Mouse (Mus musculus): ENCODE measurements around the gene Asrgl1. TPM values are rescaled to one million over a fixed set of nuclear protein-coding genes. Genes with fewer than 3 reads are reported as not detected.
A peak's percentile ranks its signal among the peaks of the same experiment; 100 is the strongest.
"Not testable (repeated sequence)": the region's sequence is repeated elsewhere in the genome, so short reads cannot be mapped to it uniquely, and the experiment has no call there.

The Asrgl1 gene
- polyA plus RNA-seq, 1 experiment from 2014 or later, result 25.7 TPM

GRCm38 (mm10) chr19:9100297-9101061 lies 35.0 kb downstream of the Asrgl1 start:
- H3K27ac ChIP-seq, result no peak overlapping the region
- no peak for ATAC-seq (ENCODE audit: low FRiP score)
- no peaks in the 10 kb centered on the region for H3K4me1 ChIP-seq
- no peaks in the 10 kb centered on the region for H3K9me3 ChIP-seq
- no peaks in the 10 kb centered on the region for H3K27me3 ChIP-seq
- 91% methylated on average over 17 of the region's 17 CpGs for WGBS
- H3K4me2 ChIP-seq, result no peak overlapping the region
- no peak overlapping the region for H3K9ac ChIP-seq
- no peaks in the 10 kb centered on the region for H3K36me3 ChIP-seq (replicated peaks)
- H3K4me3 ChIP-seq (replicated peaks), result no peak overlapping the region

DNA sequence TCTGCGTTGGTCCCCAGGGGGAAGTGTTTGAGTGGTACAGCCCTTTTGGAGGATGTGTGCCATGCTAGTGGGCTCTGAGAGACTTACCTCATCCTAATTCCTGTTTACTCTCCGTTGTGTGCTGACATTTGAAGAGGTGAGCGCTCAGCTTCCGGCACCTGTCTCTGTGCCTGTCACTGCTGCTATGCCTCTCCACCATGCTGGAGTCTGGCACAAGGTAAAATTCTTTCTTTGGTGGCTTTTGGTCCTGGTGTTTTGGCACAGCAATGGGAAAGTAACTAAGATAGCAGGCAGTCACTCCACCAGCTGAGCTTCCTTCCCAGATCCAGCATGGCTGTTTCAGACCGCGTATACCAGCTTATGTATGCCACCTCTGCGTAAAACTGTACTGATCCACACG lies 35.7 kb downstream of the Asrgl1 start:
- H3K36me3 ChIP-seq (replicated peaks), result no peaks in the 10 kb centered on the region
- no peak overlapping the region for H3K4me2 ChIP-seq
- 91% methylated on average over 8 of the region's 8 CpGs for WGBS
- no peaks in the 10 kb centered on the region for H3K4me1 ChIP-seq
- no peak overlapping the region for H3K4me3 ChIP-seq (replicated peaks)
- no peak overlapping the region for H3K27ac ChIP-seq
- H3K9me3 ChIP-seq, result no peaks in the 10 kb centered on the region
- ATAC-seq (ENCODE audit: low FRiP score), result no peak
- H3K9ac ChIP-seq, result no peak overlapping the region
- no peaks in the 10 kb centered on the region for H3K27me3 ChIP-seq

DNA sequence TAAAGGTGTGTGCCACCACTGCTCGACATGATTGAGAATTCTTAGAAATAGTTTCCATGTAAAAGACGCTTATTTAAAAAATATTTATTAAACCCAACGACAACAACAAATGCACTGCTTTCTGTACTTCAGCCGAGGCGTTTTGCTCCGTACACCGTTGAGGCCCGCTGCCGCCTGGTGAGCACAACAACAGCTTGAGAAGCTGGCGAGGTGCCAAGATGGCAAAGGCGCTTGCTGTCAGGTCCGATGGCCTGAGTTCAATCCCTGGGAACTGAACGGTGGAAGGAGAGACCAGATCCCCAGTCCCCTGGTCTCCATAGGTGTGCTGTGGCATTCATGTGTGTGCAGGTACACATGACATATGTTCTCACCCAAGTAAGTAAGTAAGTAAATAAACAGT lies 38.0 kb downstream of the Asrgl1 start:
- no peaks in the 10 kb centered on the region for H3K4me1 ChIP-seq
- no peak for ATAC-seq (ENCODE audit: low FRiP score)
- H3K9ac ChIP-seq, result no peak overlapping the region
- WGBS, result 80% methylated on average over 13 of the region's 13 CpGs
- no peaks in the 10 kb centered on the region for H3K36me3 ChIP-seq (replicated peaks)
- H3K9me3 ChIP-seq, result no peaks in the 10 kb centered on the region
- no peak overlapping the region for H3K4me2 ChIP-seq
- no peak overlapping the region for H3K27ac ChIP-seq
- no peak overlapping the region for H3K4me3 ChIP-seq (replicated peaks)
- no peaks in the 10 kb centered on the region for H3K27me3 ChIP-seq

DNA sequence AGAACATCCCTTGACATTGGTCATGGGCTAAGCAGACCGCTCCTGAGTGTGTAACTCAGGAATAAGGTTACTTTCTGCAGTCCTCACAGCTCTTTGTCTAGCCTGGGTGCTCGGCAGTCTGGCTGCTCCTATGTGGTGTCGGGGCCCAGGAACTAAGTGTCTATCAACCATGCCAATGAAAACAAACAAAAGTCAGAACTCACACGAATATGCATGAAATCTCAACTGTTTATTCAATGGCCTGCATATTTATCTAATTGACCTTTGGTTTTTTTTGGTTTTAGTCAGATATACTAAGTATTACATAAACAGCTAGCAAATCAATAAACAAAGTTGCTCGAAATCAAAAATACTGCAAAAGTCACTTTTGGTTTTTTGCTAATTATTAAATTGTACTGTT lies 40.3 kb downstream of the Asrgl1 start:
- H3K9me3 ChIP-seq, result no peaks in the 10 kb centered on the region
- no peaks in the 10 kb centered on the region for H3K36me3 ChIP-seq (replicated peaks)
- no peak overlapping the region for H3K9ac ChIP-seq
- 73% methylated on average over 5 of the region's 5 CpGs for WGBS
- H3K4me2 ChIP-seq, result no peak overlapping the region
- no peak overlapping the region for H3K27ac ChIP-seq
- no peaks in the 10 kb centered on the region for H3K27me3 ChIP-seq
- H3K4me1 ChIP-seq, result no peaks in the 10 kb centered on the region
- no peak overlapping the region for H3K4me3 ChIP-seq (replicated peaks)
- ATAC-seq (ENCODE audit: low FRiP score), result no peak

DNA sequence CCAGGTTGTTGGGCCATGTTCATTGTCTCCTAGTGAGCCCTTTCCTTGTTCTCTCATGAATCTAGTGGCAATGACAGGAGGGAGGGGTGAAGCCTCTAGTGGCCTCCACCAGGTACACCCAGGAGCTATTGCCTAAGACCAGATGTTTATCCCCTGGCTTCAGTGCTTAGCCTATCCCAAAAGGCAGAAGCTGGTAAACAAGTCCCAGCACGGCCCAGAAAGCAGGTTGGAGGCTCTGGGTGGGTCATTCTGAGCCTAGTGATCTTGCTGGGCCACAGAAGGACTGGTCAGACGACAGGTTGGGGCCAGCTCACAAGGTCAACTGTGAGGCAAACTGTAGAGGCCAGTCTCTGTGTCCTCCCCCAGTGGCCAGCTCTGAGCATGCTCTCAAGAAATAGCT lies 44.7 kb downstream of the Asrgl1 start:
- no peaks in the 10 kb centered on the region for H3K27me3 ChIP-seq
- no peaks in the 10 kb centered on the region for H3K4me1 ChIP-seq
- no peaks in the 10 kb centered on the region for H3K36me3 ChIP-seq (replicated peaks)
- no peak overlapping the region for H3K9ac ChIP-seq
- WGBS, result 64% methylated on average over 2 of the region's 2 CpGs
- H3K27ac ChIP-seq, result no peak overlapping the region
- H3K4me2 ChIP-seq, result no peak overlapping the region
- no peak for ATAC-seq (ENCODE audit: low FRiP score)
- no peaks in the 10 kb centered on the region for H3K9me3 ChIP-seq
- H3K4me3 ChIP-seq (replicated peaks), result no peak overlapping the region

GRCm38 (mm10) chr19:9090191-9090590 lies 45.2 kb downstream of the Asrgl1 start:
- WGBS, result 74% methylated on average over 4 of the region's 4 CpGs
- Histone ChIP-seq H3K9me3 (no peaks in the 10 kb centered on the region), H3K4me1 (no peaks in the 10 kb centered on the region), H3K36me3 (replicated peaks) (no peaks in the 10 kb centered on the region), H3K4me3 (replicated peaks) (no peak overlapping the region), H3K27me3 (no peaks in the 10 kb centered on the region), H3K9ac (no peak overlapping the region), H3K4me2 (no peak overlapping the region), H3K27ac (no peak overlapping the region)
- no peak for ATAC-seq (ENCODE audit: low FRiP score)

DNA sequence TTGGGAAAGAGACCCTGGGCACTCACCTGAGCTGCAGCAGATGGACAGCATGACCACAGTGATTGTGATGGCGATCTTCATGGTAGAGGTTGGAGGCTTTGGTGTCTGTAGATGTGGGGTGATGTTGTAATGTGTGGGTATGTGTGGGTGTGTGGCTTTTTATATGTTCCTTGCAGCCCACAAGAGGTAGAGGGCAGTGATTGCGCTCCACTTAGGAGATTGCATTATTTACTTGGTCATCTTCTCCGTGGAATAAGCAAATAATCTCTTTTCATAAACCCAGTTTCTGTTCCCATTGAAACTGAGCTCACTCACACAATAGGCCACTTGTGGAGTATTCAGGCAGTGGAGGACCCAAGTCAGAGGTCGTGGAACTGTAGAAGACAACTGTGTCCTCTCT lies 47.6 kb downstream of the Asrgl1 start, which contains the start of gene Scgb1a1:
Gene Scgb1a1 (minus strand): TSS at position 138 of the 400 bp plus-strand sequence.
- no peaks in the 10 kb centered on the region for H3K4me1 ChIP-seq
- H3K27me3 ChIP-seq, result peaks cover 3% of the 10 kb centered on the region; the same call in 1 of the 2 replicates
- no peak within 1 kb of the TSS for H3K4me3 ChIP-seq (replicated peaks)
- no peaks in the 10 kb centered on the region for H3K9me3 ChIP-seq
- H3K4me2 ChIP-seq, result no peak within 1 kb of the TSS
- WGBS, result 73% methylated on average over 4 of the region's 4 CpGs
- no peak within 1 kb of the TSS for H3K9ac ChIP-seq
- H3K27ac ChIP-seq, result no peak within 1 kb of the TSS
- H3K36me3 ChIP-seq (replicated peaks), result no peaks in the 10 kb centered on the region
- ATAC-seq (ENCODE audit: low FRiP score), result no peak

DNA sequence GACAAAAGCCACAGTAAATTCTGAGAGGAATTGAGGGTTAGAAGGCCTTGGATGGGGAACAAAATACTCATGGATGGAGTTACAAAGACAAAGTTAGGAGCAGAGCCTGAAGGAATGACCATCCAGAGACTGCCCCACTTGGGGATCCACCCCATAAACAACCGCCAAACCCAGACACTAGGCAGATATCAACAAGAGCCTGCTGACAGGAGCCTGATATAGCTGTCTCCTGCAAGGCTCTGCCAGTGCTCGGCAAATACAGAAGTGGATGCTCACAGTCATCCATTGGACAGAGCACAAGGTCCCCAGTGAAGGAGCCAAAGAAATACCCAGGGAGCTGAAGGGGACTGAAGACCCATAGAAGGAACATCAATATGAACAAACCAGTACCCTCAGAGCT lies 51.5 kb downstream of the Asrgl1 start:
- H3K27me3 ChIP-seq, result not testable (repeated sequence)

DNA sequence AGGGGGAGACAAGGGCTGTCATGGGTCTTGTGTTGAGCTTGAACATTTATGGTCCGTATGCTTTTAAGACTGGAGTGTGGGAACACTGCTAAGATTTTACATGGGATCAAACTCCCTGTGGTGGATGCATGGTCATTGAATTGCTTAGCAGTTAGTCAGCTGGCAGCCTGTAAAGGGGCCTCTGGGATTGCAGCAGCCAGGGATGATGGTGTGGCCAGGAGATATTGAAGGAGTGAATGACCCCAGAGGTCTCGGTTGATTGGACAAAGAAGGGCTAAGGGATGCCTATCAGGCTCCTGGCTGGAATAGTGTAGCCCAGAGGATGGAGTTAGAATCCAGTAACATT lies 52.5 kb downstream of the Asrgl1 start:
- no peaks in the 10 kb centered on the region for H3K9me3 ChIP-seq
- peaks cover 8% of the 10 kb centered on the region for H3K4me1 ChIP-seq
- WGBS, result 83% methylated on average over 2 of the region's 2 CpGs
- no peak overlapping the region for H3K9ac ChIP-seq
- peaks cover 3% of the 10 kb centered on the region for H3K27me3 ChIP-seq
- peak overlapping the region; percentile 35; the same call in 1 of the 2 replicates for H3K4me2 ChIP-seq
- no peak overlapping the region for H3K27ac ChIP-seq
- H3K4me3 ChIP-seq (replicated peaks), result no peak overlapping the region
- no peaks in the 10 kb centered on the region for H3K36me3 ChIP-seq (replicated peaks)
- ATAC-seq (ENCODE audit: low FRiP score), result no peak; the same call in 1 of the 2 replicates

More for the DNA sequence above, 51.5 kb downstream of the Asrgl1 start:
- not testable (repeated sequence) for ATAC-seq (ENCODE audit: low FRiP score); H3K27ac ChIP-seq; H3K4me3 ChIP-seq (replicated peaks); H3K4me2 ChIP-seq; H3K9me3 ChIP-seq; H3K9ac ChIP-seq; H3K4me1 ChIP-seq; H3K36me3 ChIP-seq (replicated peaks)
- WGBS, result 83% methylated on average over 2 of the region's 2 CpGs

DNA sequence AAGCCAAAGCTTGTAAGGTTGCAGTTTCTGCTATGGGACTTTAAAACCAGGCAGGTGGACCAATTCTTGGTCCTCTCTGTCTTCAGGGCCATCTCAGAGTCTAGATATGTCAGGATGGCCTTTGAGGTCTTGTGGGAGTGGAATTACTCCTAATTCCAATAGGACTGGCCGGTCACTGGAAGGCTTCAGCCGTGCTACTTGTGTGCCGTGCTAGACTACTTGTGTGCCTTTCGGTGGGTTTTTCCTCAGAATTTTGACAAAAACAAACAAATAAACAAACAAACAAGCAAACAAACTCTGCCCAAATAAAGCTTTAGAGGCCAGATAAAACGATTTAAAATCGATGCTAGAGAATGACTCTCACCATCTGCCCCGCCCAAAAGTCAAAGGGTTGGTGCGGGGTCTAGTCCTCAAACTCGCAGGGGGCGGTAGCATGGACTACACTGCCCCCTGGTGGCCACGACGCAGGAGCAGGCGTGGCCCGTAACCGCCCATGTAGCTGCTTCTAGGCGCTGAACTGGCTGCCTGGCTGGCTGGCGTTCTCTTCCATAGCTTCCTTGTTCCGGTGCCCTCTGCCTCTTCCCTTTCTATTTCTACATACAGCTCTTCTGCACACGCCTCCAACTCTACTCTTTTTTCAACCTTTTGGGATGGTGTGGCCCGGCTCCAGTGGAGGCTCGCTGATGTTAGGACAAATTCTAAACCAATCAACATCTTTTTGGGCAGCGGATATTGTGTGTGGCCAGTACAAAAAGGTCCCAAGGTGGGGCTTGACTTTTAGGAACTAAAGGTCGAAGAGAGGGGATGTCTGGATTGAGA lies 53.0 kb downstream of the Asrgl1 start:
- no peak overlapping the region for H3K27ac ChIP-seq
- H3K9ac ChIP-seq, result no peak overlapping the region; the same call in 1 of the 2 replicates
- no peaks in the 10 kb centered on the region for H3K36me3 ChIP-seq (replicated peaks)
- H3K4me3 ChIP-seq (replicated peaks), result 0 out of 2 replicates have a peak overlapping the region, but pooled peaks have one; percentile 4
- peak; percentile 94 for ATAC-seq (ENCODE audit: low FRiP score)
- H3K27me3 ChIP-seq, result peaks cover 3% of the 10 kb centered on the region
- peak overlapping the region; percentile 35 for H3K4me2 ChIP-seq
- 18% methylated on average over 23 of the region's 23 CpGs for WGBS
- H3K9me3 ChIP-seq, result no peaks in the 10 kb centered on the region
- H3K4me1 ChIP-seq, result peaks cover 8% of the 10 kb centered on the region

- peak; percentile 24; the same call in 1 of the 2 replicates for ATAC-seq (ENCODE audit: low FRiP score)
- Histone ChIP-seq H3K27me3 (peaks cover 3% of the 10 kb centered on the region), H3K27ac (no peak overlapping the region), H3K4me1 (peaks cover 8% of the 10 kb centered on the region), H3K9ac (no peak overlapping the region), H3K36me3 (replicated peaks) (no peaks in the 10 kb centered on the region), H3K9me3 (no peaks in the 10 kb centered on the region), H3K4me3 (replicated peaks) (no peak overlapping the region), H3K4me2 (no peak overlapping the region)
- 88% methylated on average over 14 of the region's 14 CpGs for WGBS
Measured at GRCm38 (mm10) chr19:9081311-9082190, 53.9 kb downstream of the Asrgl1 start.

- Histone ChIP-seq H3K27ac (no peak overlapping the region), H3K4me3 (replicated peaks) (no peak overlapping the region), H3K9ac (no peak overlapping the region), H3K9me3 (no peaks in the 10 kb centered on the region), H3K4me2 (no peak overlapping the region), H3K4me1 (peaks cover 8% of the 10 kb centered on the region), H3K27me3 (peaks cover 3% of the 10 kb centered on the region), H3K36me3 (replicated peaks) (no peaks in the 10 kb centered on the region)
- WGBS, result 47% methylated on average over 7 of the region's 7 CpGs
- no peak for ATAC-seq (ENCODE audit: low FRiP score)
Measured at GRCm38 (mm10) chr19:9079916-9080315, 55.5 kb downstream of the Asrgl1 start.
